Mouse (Mus musculus): ENCODE data around the gene Cd34. TPM values are rescaled to one million over a fixed set of nuclear protein-coding genes. Genes with fewer than 3 reads are reported as not detected.

The Cd34 gene
- 19.5 and 34.2 TPM in 2 replicates for polyA plus RNA-seq (2014; fragmentation: Nextera tagmentation; extraction: Ambion mirVana)

GRCm38 (mm10) chr1:194938715-194939114 is at the start of gene Cd34:
Gene Cd34, plus strand, starts transcription at chr1:194938819.
- Histone ChIP-seq H3K9ac (replicated peaks; ENCODE audit: low read depth, low read length) (no peak within 1 kb of the TSS; the same call in 1 of the 2 replicates), H3K36me3 (ENCODE audit: control insufficient read depth, insufficient read depth, low read length) (no peaks in the 10 kb centered on the region), H3K4me1 (ENCODE audit: control insufficient read depth, insufficient read depth, low read length) (peaks cover 5% of the 10 kb centered on the region; the same call in 1 of the 2 replicates), H3K27ac (ENCODE audit: low read depth, low read length) (no peak within 1 kb of the TSS), H3K27me3 (ENCODE audit: control insufficient read depth, insufficient read depth, low read length) (peaks cover 4% of the 10 kb centered on the region; the same call in 1 of the 2 replicates), H3K9me3 (ENCODE audit: control insufficient read depth, low read length) (no peaks in the 10 kb centered on the region), H3K4me3 (ENCODE audit: low read depth, low read length) (peak within 1 kb of the TSS; percentile 31), H3K4me2 (ENCODE audit: low read depth, low read length) (peak within 1 kb of the TSS; percentile 72)
- peak; percentile 61; the same call in 1 of the 2 replicates for ATAC-seq (ENCODE audit: low read depth)
- 2% methylated on average over 26 of the region's 26 CpGs for WGBS

DNA sequence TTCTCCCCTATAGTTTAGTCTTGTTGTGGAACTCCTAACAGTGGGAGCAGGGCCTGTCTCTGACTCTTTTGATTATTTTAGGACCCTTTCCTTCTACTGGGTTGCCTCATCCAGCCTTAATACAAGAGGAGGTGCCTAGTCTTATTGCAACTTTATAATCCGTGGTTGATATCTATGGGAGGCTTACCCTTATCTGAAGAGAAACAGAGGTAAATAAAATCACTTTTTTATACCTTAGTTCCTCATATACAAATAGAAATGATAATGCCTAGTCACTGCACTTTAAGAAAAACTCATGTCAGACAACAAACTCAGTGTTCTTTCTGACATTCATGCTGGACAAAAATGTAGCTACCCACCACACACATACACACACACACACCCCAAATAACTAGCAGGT is 44.1 kb upstream of the Cd34 start:
- H3K4me3 ChIP-seq (ENCODE audit: low read depth, low read length): no peak overlapping the region
- H3K4me2 ChIP-seq (ENCODE audit: low read depth, low read length): no peak overlapping the region
- WGBS: 74% methylated on average over 1 of the region's 1 CpGs
- H3K9me3 ChIP-seq (ENCODE audit: control insufficient read depth, low read length): no peaks in the 10 kb centered on the region
- no peak overlapping the region for H3K27ac ChIP-seq (ENCODE audit: low read depth, low read length)
- H3K36me3 ChIP-seq (ENCODE audit: control insufficient read depth, insufficient read depth, low read length): no peaks in the 10 kb centered on the region
- H3K27me3 ChIP-seq (ENCODE audit: control insufficient read depth, insufficient read depth, low read length): no peaks in the 10 kb centered on the region
- H3K9ac ChIP-seq (replicated peaks; ENCODE audit: low read depth, low read length): no peak overlapping the region
- no peaks in the 10 kb centered on the region for H3K4me1 ChIP-seq (ENCODE audit: control insufficient read depth, insufficient read depth, low read length)
- no peak for ATAC-seq (ENCODE audit: low read depth)

DNA sequence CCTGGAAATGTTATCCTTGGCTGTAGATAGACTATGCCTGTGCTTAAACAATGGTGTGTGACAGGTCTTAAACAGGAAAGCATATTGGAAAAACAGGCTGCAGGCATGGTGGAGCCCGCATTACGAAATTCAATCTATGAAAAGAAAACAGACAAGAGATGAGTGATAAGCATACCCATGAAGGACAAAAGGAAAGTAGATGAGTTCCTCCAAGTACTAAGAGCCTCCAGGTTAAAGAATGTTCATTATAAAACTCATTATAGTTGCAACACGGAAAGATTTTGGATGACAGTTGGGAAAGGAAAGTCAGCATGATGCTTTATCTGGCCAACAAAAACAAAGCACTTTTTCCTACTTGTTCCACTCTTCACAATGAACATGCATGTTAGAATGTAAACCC is 43.3 kb upstream of the Cd34 start:
- Histone ChIP-seq H3K27me3 (ENCODE audit: control insufficient read depth, insufficient read depth, low read length) (no peaks in the 10 kb centered on the region), H3K36me3 (ENCODE audit: control insufficient read depth, insufficient read depth, low read length) (no peaks in the 10 kb centered on the region), H3K9me3 (ENCODE audit: control insufficient read depth, low read length) (no peaks in the 10 kb centered on the region), H3K9ac (replicated peaks; ENCODE audit: low read depth, low read length) (no peak overlapping the region), H3K4me1 (ENCODE audit: control insufficient read depth, insufficient read depth, low read length) (no peaks in the 10 kb centered on the region), H3K27ac (ENCODE audit: low read depth, low read length) (no peak overlapping the region), H3K4me2 (ENCODE audit: low read depth, low read length) (no peak overlapping the region), H3K4me3 (ENCODE audit: low read depth, low read length) (no peak overlapping the region)
- WGBS: 84% methylated on average over 3 of the region's 3 CpGs
- ATAC-seq (ENCODE audit: low read depth): no peak

DNA sequence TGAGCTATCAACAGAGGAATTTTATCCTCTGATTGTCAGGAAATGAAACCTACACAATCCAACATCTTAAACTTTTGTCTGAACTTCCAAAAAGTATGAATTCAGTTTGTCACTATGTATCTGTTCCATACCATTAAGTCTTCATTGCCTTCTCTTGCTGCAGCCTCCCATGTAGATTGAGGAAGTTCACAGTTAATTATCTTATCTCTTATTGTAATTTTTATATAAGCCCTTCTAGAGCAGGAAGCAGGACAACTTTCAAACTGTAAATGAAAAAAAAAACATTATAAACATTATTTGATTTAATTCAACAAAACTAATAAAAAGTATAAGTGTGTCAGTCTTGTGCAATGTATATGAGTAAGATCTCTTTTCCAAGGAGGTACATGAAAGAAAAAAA is 37.5 kb upstream of the Cd34 start:
- Histone ChIP-seq H3K9ac (replicated peaks; ENCODE audit: low read depth, low read length) (no peak overlapping the region), H3K27me3 (ENCODE audit: control insufficient read depth, insufficient read depth, low read length) (no peaks in the 10 kb centered on the region), H3K36me3 (ENCODE audit: control insufficient read depth, insufficient read depth, low read length) (no peaks in the 10 kb centered on the region), H3K4me3 (ENCODE audit: low read depth, low read length) (no peak overlapping the region), H3K9me3 (ENCODE audit: control insufficient read depth, low read length) (no peaks in the 10 kb centered on the region), H3K4me1 (ENCODE audit: control insufficient read depth, insufficient read depth, low read length) (no peaks in the 10 kb centered on the region), H3K27ac (ENCODE audit: low read depth, low read length) (no peak overlapping the region), H3K4me2 (ENCODE audit: low read depth, low read length) (no peak overlapping the region)
- ATAC-seq (ENCODE audit: low read depth): no peak

DNA sequence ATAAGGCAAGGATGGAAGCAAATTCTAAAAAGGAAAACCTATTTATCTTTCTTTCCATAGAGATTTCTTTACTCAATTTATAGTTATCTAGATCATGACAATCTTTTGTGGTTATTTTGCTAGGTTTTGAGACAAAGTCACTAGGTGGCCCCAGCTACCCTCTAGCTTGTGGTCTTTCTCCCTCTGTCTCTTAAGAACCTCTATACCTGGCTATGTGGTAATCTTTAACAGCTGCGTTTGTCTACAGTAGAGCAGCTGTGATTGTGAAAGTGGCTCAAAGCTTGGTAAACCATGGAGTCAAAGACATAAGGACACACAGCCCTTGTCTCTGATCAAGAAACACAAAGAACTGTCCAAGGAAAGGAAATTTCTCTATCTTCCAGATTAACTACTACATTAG is 36.8 kb upstream of the Cd34 start:
- Histone ChIP-seq H3K27ac (ENCODE audit: low read depth, low read length) (no peak overlapping the region), H3K4me1 (ENCODE audit: control insufficient read depth, insufficient read depth, low read length) (no peaks in the 10 kb centered on the region), H3K4me3 (ENCODE audit: low read depth, low read length) (no peak overlapping the region), H3K36me3 (ENCODE audit: control insufficient read depth, insufficient read depth, low read length) (no peaks in the 10 kb centered on the region), H3K4me2 (ENCODE audit: low read depth, low read length) (no peak overlapping the region), H3K9me3 (ENCODE audit: control insufficient read depth, low read length) (no peaks in the 10 kb centered on the region), H3K27me3 (ENCODE audit: control insufficient read depth, insufficient read depth, low read length) (no peaks in the 10 kb centered on the region), H3K9ac (replicated peaks; ENCODE audit: low read depth, low read length) (no peak overlapping the region)
- no peak for ATAC-seq (ENCODE audit: low read depth)
- 82% methylated on average over 1 of the region's 1 CpGs for WGBS

DNA sequence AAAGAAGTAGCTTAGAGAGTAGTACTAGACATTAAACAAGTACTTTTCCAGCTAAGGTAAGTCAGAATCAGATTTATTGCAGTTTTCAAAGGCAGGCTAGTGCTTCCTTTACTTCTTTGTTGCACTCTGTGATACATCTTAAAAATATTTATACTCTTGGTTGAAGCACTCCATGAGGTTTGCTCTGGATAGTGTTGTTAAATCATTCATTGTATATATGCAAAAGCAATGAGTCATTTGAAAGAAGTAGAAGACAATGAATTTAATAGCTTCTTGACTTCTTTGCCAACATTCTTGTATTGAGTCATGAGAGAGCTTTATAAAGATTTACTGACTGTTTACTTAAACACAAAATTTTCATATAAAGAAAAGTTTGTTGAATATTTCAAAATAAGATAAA is 29.7 kb upstream of the Cd34 start:
- no peak for ATAC-seq (ENCODE audit: low read depth)
- H3K27ac ChIP-seq (ENCODE audit: low read depth, low read length): no peak overlapping the region
- H3K4me1 ChIP-seq (ENCODE audit: control insufficient read depth, insufficient read depth, low read length): no peaks in the 10 kb centered on the region
- no peaks in the 10 kb centered on the region for H3K36me3 ChIP-seq (ENCODE audit: control insufficient read depth, insufficient read depth, low read length)
- no peak overlapping the region for H3K4me2 ChIP-seq (ENCODE audit: low read depth, low read length)
- no peaks in the 10 kb centered on the region for H3K27me3 ChIP-seq (ENCODE audit: control insufficient read depth, insufficient read depth, low read length)
- no peak overlapping the region for H3K9ac ChIP-seq (replicated peaks; ENCODE audit: low read depth, low read length)
- H3K9me3 ChIP-seq (ENCODE audit: control insufficient read depth, low read length): no peaks in the 10 kb centered on the region
- no peak overlapping the region for H3K4me3 ChIP-seq (ENCODE audit: low read depth, low read length)

DNA sequence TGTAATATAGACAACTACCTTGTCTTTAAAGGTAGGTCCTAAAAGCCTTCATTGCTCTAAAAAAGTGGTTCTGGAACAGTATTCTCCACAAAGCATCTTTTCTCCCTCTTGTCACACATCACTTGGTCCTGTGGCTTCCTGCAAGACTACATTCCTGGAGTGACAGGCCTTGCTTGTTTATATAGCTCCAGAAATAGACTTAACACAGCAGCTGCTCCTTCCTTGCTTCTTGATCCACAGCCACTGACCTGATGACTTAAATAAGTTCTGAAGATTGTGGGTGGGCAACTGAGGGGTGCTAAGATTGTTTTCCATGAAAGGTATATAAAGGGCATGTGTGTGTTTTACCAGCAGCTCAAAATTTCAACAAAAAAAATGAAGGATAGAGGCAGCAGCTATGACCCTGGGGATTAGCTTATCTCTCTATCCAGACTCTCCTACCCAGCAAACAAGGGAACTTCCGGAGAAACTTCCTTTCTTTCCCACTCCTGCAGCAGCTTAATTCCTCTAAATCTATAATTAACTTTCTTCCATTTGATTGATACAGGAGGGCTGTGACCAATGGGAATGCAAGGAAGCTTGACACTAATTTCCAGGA is 12.8 kb upstream of the Cd34 start:
- WGBS: 90% methylated on average over 1 of the region's 1 CpGs
- Histone ChIP-seq H3K27me3 (ENCODE audit: control insufficient read depth, insufficient read depth, low read length) (no peaks in the 10 kb centered on the region), H3K9ac (replicated peaks; ENCODE audit: low read depth, low read length) (no peak overlapping the region), H3K4me1 (ENCODE audit: control insufficient read depth, insufficient read depth, low read length) (no peaks in the 10 kb centered on the region), H3K27ac (ENCODE audit: low read depth, low read length) (no peak overlapping the region), H3K9me3 (ENCODE audit: control insufficient read depth, low read length) (no peaks in the 10 kb centered on the region), H3K4me3 (ENCODE audit: low read depth, low read length) (no peak overlapping the region), H3K4me2 (ENCODE audit: low read depth, low read length) (no peak overlapping the region), H3K36me3 (ENCODE audit: control insufficient read depth, insufficient read depth, low read length) (no peaks in the 10 kb centered on the region)
- no peak for ATAC-seq (ENCODE audit: low read depth)

DNA sequence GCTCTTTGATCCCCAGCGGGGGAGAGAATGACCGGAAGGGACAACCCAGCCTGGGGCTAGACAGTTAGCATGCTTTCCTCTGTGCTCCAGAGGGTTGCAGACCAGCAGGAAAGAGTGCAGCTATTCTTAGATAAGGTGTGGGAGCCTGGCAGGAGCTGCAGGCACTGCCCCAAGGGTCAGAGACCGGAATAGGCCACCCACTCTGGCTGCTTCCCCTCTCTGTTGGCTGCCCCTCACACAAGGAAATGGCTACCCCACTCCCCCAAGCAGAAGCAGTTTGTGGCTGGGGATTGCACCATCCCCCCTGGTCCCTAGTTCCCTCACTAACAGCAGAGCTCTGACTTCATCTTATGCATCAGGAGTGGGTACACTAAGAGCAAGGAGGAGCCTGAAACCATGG is 10.7 kb upstream of the Cd34 start:
- Histone ChIP-seq H3K27me3 (ENCODE audit: control insufficient read depth, insufficient read depth, low read length) (no peaks in the 10 kb centered on the region), H3K9me3 (ENCODE audit: control insufficient read depth, low read length) (no peaks in the 10 kb centered on the region), H3K4me1 (ENCODE audit: control insufficient read depth, insufficient read depth, low read length) (no peaks in the 10 kb centered on the region), H3K9ac (replicated peaks; ENCODE audit: low read depth, low read length) (no peak overlapping the region), H3K4me2 (ENCODE audit: low read depth, low read length) (no peak overlapping the region), H3K36me3 (ENCODE audit: control insufficient read depth, insufficient read depth, low read length) (no peaks in the 10 kb centered on the region), H3K4me3 (ENCODE audit: low read depth, low read length) (no peak overlapping the region), H3K27ac (ENCODE audit: low read depth, low read length) (no peak overlapping the region)
- no peak for ATAC-seq (ENCODE audit: low read depth)
- WGBS: 65% methylated on average over 3 of the region's 3 CpGs

- Histone ChIP-seq H3K4me2 (ENCODE audit: low read depth, low read length) (no peak overlapping the region), H3K9ac (replicated peaks; ENCODE audit: low read depth, low read length) (no peak overlapping the region), H3K27me3 (ENCODE audit: control insufficient read depth, insufficient read depth, low read length) (no peaks in the 10 kb centered on the region), H3K36me3 (ENCODE audit: control insufficient read depth, insufficient read depth, low read length) (no peaks in the 10 kb centered on the region), H3K4me3 (ENCODE audit: low read depth, low read length) (no peak overlapping the region), H3K4me1 (ENCODE audit: control insufficient read depth, insufficient read depth, low read length) (no peaks in the 10 kb centered on the region), H3K27ac (ENCODE audit: low read depth, low read length) (no peak overlapping the region), H3K9me3 (ENCODE audit: control insufficient read depth, low read length) (no peaks in the 10 kb centered on the region)
- no peak for ATAC-seq (ENCODE audit: low read depth)
- WGBS: 83% methylated on average over 2 of the region's 2 CpGs
Measured at GRCm38 (mm10) chr1:194929275-194929971, 9.2 kb upstream of the Cd34 start.

Measured in neural tube, embryonic 14.5 days (tissue).